Mouse (Mus musculus) spleen, adult 2 months (tissue): Measurements from ENCODE around the gene Kcnc3. TPM values are rescaled to one million over a fixed set of nuclear protein-coding genes. Genes with fewer than 3 reads are reported as not detected.

Experiments used
- DNase-seq, 2 experiments: peaks; one replicate each; pipeline versions ENCODE4 v3.0.0 to v3.0.0-alpha.2; 2012 to 2021; ENCODE audit warnings: low spot score in 2 of 2, low read depth in 1 of 2
- H3K27ac ChIP-seq: fragments of 200-500 bp; 2 replicates; pipeline ENCODE4 v1.5.1; 2012; ENCODE audit warnings: low read length, inconsistent platforms; ENCODE audit not compliant: insufficient read depth
- H3K27me3 ChIP-seq: fragments of 200-500 bp; 2 replicates; pipeline ENCODE4 v1.6.1; 2012; ENCODE audit warnings: mild to moderate bottlenecking, moderate library complexity, low read length, inconsistent platforms; ENCODE audit not compliant: control insufficient read depth, insufficient read depth
- H3K36me3 ChIP-seq: fragments of 200-500 bp; 2 replicates; pipeline ENCODE4 v1.6.1; 2012; ENCODE audit warnings: mild to moderate bottlenecking, low read length, inconsistent platforms; ENCODE audit not compliant: control insufficient read depth, insufficient read depth
- H3K4me1 ChIP-seq: fragments of 200-500 bp; 2 replicates; pipeline ENCODE4 v1.6.1; 2011; ENCODE audit warnings: inconsistent platforms; ENCODE audit not compliant: control insufficient read depth, insufficient read depth, insufficient read length
- H3K4me3 ChIP-seq: fragments of 200-500 bp; 2 replicates; pipeline ENCODE4 v1.5.1; 2011; ENCODE audit warnings: mild to moderate bottlenecking, inconsistent platforms; ENCODE audit not compliant: insufficient read depth, insufficient read length; ENCODE audit errors: extremely low read depth
- CTCF ChIP-seq: fragments of 200-500 bp; IDR thresholded peaks from 2 replicates; pipeline ENCODE4 v1.5.1; 2011; ENCODE audit warnings: mild to moderate bottlenecking, inconsistent platforms; ENCODE audit not compliant: insufficient read depth, insufficient read length, insufficient replicate concordance; ENCODE audit errors: extremely low read depth
- POLR2A ChIP-seq: fragments of 200-500 bp; IDR thresholded peaks from 2 replicates; pipeline ENCODE4 v1.6.1; 2011; ENCODE audit warnings: low read depth, low read length, inconsistent platforms
- WGBS: fragments of 180-500 bp; shearing (Covaris S2); methylation state at CpG from one replicate; pipeline ENCODE4 v1.1.7; 2018; 5-methylcytosine and 5-hydroxymethylcytosine counted together
- polyA plus RNA-seq: library from polyadenylated mRNA; depleted of rRNA; stranded (reverse); fragments of >200 nt; gene quantifications from 2 replicates; pipeline ENCODE4 v1.2.3, GENCODE M21; 2012; rRNA removed

Gene Kcnc3
- polyA plus RNA-seq, 1 experiment = 3.5 TPM

- H3K36me3 ChIP-seq = no peaks in the 10 kb centered on the region
- no peak overlapping the region for H3K4me3 ChIP-seq
- no peaks in the 10 kb centered on the region for H3K27me3 ChIP-seq
- no peak overlapping the region for H3K27ac ChIP-seq
- no peak for DNase-seq
- 53% methylated on average over 8 of the region's 8 CpGs for WGBS
- no peaks in the 10 kb centered on the region for H3K4me1 ChIP-seq
- TF ChIP-seq CTCF (peak; percentile 26; the same call in 1 of the 2 replicates), POLR2A (no peak)
Observed at GRCm38 (mm10) chr7:44653773-44654172, 63.3 kb downstream of the Kcnc3 start.

Other genes with a start within 250 kb of the Kcnc3 start
- gene Syt3, start 206.6 kb upstream of the Kcnc3 start, polyA plus RNA-seq = 1.2 and 2.5 TPM in 2 replicates
- 0.40 and 0.68 TPM in 2 replicates for gene 1700008O03Rik, start 204.8 kb upstream of the Kcnc3 start, polyA plus RNA-seq
- gene Lrrc4b, start 161.6 kb upstream of the Kcnc3 start, polyA plus RNA-seq = 0.22 and 0.23 TPM in 2 replicates
- 0.40 TPM in 1 of 2 replicates, not detected in the other for gene Aspdh, start 125.3 kb upstream of the Kcnc3 start, polyA plus RNA-seq
- 124 and 171 TPM in 2 replicates for gene Josd2, start 122.7 kb upstream of the Kcnc3 start, polyA plus RNA-seq
- 188 and 231 TPM in 2 replicates for gene Emc10, start 94.1 kb upstream of the Kcnc3 start, polyA plus RNA-seq
- gene Fam71e1, start 94.1 kb upstream of the Kcnc3 start, polyA plus RNA-seq = 5.1 and 7.3 TPM in 2 replicates
- 1.2 and 1.4 TPM in 2 replicates for gene Mybpc2, start 66.0 kb upstream of the Kcnc3 start, polyA plus RNA-seq
- gene Spib, start 58.6 kb upstream of the Kcnc3 start, polyA plus RNA-seq = 285 and 365 TPM in 2 replicates
- 118 and 121 TPM in 2 replicates for gene Pold1, start 41.8 kb upstream of the Kcnc3 start, polyA plus RNA-seq
- gene Nr1h2, start 36.7 kb upstream of the Kcnc3 start, polyA plus RNA-seq = 162 and 211 TPM in 2 replicates
- gene Napsa, start 18.3 kb upstream of the Kcnc3 start, polyA plus RNA-seq = 256 and 335 TPM in 2 replicates
- 0.09 and 0.63 TPM in 2 replicates for gene Myh14, start 80.2 kb downstream of the Kcnc3 start, polyA plus RNA-seq
- gene Izumo2, start 118.1 kb downstream of the Kcnc3 start, polyA plus RNA-seq = not detected in 2 replicates
- gene Vrk3, start 157.7 kb downstream of the Kcnc3 start, polyA plus RNA-seq = 46.4 and 52.5 TPM in 2 replicates
- gene Zfp473, start 160.4 kb downstream of the Kcnc3 start, polyA plus RNA-seq = 0.25 and 0.27 TPM in 2 replicates
- gene Nup62, start 225.4 kb downstream of the Kcnc3 start, polyA plus RNA-seq = 43.8 and 60.5 TPM in 2 replicates
- gene Il4i1, start 225.7 kb downstream of the Kcnc3 start, polyA plus RNA-seq = 175 and 251 TPM in 2 replicates
- gene Atf5, start 226.0 kb downstream of the Kcnc3 start, polyA plus RNA-seq = 49.6 and 66.2 TPM in 2 replicates